Mouse (Mus musculus) gastrocnemius, postnatal 36 days (tissue): Measurements from ENCODE around the gene Nckap1l. TPM values are rescaled to one million over a fixed set of nuclear protein-coding genes. Genes with fewer than 3 reads are reported as not detected.
A peak's percentile ranks its signal among the peaks of the same experiment; 100 is the strongest.
"Not testable (repeated sequence)": the region's sequence is repeated elsewhere in the genome, so short reads cannot be mapped to it uniquely, and the experiment has no call there.

Experiments
- DNase-seq, 2 experiments: peaks; one replicate each; pipeline ENCODE4 v3.0.0; 2022
- intact Hi-C: fragments of 180-260 bp; cut with DNase I; formaldehyde crosslinking; loops from one replicate; pipeline ENCODE4 v1.15.1; 2025
- long read RNA-seq, 2 experiments: library from polyadenylated mRNA; stranded (forward); transcript quantifications; one replicate each; pipeline ENCODE4 v2.0.0; 2021
- total RNA-seq, 2 experiments: library from RNA; stranded (reverse); gene quantifications; 2 replicates each; pipeline ENCODE4 v1.2.3; 2021

The Nckap1l gene
- total RNA-seq: 1 to 10 TPM; 1.2 to 1.3 TPM
- long read RNA-seq, experiment 1: 0 reads
- long read RNA-seq, experiment 2: 0 reads

DNA sequence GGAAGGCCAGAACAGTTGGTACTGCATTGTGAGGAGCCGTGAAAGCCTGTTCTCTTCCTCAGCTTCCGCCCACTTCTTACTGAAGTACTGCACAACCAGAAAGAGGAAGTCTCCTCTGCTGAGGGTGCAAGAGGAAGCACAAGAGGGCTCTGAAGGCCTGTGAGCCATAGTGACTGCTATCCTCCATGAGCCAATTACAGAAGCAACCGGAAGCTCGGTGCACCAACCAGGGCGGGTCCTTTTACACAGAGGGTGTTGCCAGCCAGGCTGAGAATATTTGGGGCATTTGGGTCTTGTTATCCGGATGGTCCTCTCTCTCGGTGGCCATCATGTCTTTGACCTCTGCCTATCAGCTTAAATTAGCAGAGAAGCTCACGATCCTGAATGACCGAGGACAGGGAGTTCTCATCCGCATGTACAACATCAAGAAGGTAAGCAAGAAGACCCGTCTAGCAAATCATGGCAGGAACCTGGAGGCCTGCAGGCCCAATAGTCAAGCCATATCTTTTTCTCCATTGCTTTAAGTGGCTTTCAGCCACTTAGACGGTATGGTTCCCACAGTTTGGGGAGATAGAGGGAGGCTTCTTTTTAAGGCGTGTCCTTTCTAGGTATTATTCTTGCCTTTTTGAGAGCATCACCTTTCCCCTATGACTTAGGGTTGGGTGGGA is at the start of gene Nckap1l:
Nckap1l (plus strand) TSS at position 244 of the 668 bp plus-strand sequence.
- DNase-seq: peak; percentile 7 to 16
- intact Hi-C loops: no loop called here

DNA sequence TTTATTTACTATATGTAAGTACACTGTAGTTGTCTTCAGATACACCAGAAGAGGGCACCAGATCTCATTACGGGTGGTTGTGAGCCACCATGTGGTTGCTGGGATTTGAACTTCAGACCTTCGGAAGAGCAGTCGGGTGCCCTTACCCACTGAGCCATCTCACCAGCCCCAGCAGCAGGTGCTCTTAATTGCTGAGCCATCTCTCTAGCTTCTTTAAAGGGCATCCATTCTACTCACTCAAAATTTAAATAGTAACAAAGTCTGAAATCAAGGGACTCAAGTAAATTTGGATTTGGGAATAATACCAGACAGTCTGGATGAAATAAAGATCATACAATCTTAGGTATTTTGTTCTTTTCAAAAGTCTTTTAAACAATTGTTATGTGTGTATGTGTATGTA is 48.0 kb upstream of the Nckap1l start:
- DNase-seq, intact Hi-C loops: not testable (repeated sequence)

DNA sequence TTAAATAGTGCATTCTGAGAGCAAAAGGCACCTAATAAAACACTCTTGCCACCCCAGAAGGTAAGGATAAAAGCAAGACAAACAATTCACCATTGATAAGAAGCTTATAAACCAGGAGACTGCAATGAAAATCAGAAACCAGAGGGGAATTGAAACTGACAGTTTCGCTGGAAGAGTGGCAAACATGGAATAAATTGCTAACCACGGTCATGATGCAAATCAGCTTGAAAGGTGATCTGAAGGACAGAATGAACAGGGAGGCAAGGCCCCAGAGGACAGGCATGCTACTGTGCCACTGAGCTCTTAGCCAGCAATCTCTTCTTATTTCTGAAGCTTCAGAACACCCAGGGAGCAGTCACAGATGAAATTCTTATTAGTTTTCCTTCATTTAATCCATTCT is 26.6 kb upstream of the Nckap1l start:
- intact Hi-C loops: no loop called here
- DNase-seq: no peak

DNA sequence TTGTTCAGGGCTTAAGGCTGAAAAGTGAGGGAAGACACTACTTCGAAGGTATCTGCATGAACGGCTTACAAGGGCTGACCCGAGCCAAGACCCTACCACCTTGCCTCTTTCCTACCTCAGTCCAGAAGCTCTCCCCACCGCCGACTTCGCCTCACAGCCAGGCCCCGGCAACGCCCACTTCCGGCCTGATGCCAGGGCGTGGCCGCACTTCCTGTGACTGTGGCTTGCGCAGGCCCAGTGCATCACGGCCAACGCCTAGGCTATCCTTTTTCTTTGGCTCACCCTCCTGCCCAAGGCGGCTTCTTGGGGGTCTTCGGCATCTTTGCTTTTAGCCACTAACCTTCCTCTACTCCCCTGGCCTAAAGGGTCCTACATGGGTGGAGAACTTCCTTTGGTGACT is 23.4 kb upstream of the Nckap1l start, which contains the start of gene Gtsf1:
Gtsf1 (minus strand) TSS at position 230 of the 400 bp plus-strand sequence.
- DNase-seq: no peak
- intact Hi-C loops: no loop called here

DNA sequence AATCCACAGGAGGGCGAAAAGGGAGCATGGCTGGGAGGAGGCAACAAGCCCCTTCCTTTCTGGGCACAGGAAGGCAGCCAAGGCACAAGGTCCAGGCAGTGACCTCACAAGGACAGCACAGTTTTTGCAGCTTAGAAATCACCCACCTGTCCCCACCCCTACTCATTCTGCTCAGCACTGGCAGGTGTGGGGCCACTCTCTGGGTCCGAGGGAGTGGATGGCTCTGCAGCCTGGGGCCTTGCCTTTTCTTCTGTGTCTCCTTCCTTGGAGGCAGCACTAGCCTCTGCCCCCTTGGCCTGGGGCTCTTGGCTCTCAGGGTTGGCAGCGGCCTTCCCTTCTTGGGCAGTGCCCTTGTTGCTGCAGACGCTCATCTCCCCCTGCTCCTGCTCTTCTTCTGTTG is 7.6 kb upstream of the Nckap1l start:
- DNase-seq, intact Hi-C loops: not testable (repeated sequence)

DNA sequence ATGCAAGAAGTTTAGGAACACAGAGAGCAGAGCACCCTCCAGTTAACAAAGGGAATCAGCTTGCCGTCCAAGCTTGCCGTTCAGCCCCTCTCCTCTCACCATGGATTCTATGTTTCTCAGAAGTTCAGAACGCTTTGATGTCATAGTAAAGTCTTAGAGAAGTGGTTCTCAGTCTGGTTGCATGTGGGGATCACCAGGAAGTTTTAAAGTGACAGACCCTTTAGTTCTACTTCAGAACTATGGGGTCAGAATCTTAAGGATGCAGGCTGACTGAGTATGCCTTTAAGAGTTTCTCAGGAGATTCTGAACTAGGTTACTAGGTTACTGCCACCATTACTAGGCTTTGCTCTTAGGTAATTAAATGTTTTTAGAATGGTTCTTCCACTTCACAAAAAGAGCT is 5.2 kb upstream of the Nckap1l start, which contains the start of gene Gtsf2:
Gtsf2 (minus strand) TSS at position 101 of the 400 bp plus-strand sequence.
- no peak for DNase-seq
- intact Hi-C loops: no loop called here

DNA sequence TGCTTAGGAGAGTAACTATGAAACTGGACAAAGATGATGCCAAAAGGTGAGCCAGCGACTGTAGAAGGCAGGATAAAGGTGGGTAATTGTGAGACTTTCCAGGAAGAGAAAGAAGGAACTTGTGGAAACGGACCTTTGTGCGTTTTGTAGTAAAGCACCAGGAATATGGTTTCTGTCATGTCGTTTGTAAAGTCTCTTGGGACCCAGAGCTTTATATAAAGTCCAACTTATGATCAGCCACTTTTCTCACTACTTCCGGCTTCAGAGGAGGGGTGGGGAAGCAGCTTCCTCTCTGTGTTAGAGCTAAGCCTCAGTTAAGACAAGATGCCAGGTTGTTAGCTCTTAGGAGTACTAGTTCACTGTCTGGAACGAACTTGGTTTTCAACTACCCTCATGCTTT is 855 bp downstream of the Nckap1l start:
- no peak for DNase-seq
- intact Hi-C loops: no loop called here

DNA sequence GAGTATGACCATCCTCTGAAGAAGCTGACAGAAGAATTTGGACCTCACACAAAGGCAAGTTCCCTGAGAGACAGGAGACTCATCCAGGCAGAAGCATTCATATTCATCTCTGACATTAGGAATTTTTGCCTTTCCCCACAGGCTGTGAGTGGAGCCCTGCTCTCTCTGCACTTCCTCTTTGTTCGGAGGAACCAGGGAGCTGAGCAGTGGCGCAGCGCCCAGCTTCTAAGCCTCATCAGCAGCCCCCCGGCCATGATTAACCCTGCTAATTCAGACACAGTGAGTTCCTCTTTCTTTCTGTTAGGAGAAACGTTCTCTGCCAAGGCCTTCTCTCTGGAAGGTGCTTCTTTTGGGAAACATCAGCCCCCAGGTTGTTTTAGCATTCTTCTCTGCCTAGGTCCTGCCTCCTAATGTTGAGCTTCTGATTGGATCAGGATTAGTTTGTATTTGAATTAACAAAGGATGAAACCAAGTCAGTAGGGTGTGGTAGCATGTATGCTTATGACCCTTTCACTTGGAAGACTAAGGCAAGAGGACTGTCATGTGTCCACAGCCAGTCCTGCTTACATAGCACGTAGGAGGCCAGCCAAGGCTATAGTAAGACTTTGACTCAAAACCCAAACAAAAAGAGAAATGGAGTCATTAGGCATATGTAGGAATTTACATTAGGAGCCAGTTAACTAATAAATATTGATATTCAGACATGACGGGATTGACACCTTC is 9.1 kb downstream of the Nckap1l start:
- no peak for DNase-seq
- intact Hi-C loops: no loop called here

DNA sequence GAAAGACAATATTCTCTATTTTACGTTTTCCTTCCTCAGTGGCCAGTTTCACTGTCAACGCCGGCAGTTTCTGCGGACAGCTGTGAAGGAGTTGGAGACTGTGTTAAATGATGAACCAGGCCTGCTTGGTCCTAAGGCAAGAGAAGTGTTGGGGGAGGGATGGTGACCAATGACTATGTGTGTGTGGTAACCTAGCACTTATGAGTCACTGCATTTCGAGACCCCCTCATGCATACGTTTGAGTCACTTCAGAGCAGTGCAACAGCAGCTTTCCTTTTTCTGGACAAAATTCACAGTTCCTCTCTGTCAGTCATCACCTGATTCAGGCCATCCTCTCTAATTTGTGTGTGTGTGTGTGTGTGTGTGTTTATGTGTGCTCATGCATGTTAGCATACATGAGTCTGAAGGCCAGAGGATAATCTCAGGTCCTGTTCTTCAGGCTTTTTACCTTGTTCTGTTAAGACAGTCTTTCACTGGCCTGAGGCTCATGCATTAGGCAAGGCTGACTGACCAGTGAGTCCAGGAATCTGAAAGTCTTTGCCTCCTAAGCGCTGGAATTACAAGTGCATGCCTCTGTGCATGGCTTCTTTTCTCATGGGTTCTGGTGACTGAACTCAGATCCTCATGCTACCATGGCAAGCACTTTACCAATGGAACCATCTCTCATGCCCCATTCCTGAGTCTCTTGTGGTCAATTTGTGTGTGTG is 18.0 kb downstream of the Nckap1l start:
- intact Hi-C loops: no loop called here

DNA sequence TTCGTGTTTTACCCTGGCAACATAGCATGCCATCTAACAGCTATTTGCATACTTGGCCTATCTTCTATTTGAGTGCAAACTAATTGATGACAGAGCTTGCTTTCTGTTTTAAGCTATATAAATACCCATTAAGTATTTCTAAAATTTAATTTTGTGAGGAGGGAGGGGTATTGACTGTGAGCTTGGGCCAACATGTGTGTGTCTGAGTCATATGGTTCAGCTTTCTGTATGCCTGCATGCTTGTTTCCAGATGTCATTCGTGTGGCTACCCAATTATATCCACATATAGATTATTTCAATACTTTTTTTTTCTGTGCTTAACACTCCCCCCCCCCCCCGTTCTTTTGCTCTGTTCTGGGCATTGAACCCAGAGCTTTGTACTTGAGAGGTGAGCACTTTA is 18.7 kb downstream of the Nckap1l start:
- intact Hi-C loops: no loop called here
- no peak for DNase-seq

More for the DNA sequence above, 18.0 kb downstream of the Nckap1l start:
- no peak for DNase-seq

DNA sequence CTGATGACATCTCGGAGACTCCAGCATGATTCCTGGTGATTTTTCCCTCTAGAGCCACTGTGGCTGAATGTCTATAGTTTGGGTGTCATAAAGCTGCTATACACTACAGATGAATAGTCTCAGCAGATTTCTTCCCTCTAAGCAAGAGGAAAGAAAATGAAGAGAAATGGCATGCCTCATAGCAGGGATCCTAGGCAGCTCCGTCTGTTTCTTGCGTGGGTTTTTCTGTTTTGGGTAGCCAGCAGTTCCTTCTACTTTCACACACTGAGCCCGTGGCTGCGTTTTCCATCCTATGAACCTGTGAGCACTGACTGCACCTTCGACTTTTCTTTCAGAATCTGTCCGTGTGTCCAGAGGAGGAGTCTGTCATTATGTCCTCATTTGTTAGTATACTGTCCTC is 19.6 kb downstream of the Nckap1l start:
- DNase-seq: no peak
- intact Hi-C loops: no loop called here

DNA sequence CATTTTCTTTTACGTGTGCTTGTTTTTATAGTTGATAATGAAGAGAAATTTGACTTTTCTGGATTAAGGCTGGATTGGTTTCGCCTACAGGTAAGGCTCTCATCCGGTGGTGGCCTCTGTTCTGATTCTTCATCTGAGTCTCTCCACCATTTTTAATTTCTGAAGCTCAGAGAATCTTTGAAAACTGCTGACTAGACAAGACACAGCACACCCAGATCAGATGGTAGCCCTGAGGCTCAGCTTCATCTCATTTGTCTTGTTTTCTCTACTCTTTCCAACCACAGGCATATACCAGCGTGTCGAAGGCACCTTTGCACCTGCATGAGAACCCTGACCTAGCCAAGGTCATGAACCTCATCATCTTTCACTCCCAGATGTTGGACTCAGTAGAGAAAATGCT is 20.2 kb downstream of the Nckap1l start:
- no peak for DNase-seq
- intact Hi-C loops: no loop called here

DNA sequence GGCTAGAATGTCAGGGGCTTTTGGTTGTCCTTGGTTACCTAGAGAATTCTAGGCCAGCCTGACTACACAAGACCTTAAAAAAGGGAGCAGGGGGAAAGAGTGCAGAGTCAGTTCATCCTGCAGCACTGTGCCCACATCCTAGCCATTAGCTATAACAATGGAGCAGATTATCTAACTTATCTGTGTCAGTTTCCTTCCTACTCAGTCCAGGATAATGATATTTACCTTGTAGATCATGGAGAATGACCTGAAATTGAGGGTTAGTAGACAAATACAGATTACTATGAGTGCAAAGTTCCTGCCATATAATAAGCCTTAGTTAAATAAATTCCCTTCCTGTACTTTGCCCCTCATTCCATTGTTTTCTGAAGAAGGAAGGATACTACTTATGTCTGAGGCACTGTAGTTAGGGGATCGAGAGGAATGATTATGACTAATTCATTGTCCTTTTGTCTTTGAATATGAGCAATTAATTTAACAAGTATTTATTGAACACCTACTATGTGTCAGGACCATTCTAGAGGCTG is 25.5 kb downstream of the Nckap1l start:
- intact Hi-C loops: no loop called here
- DNase-seq: no peak

DNA sequence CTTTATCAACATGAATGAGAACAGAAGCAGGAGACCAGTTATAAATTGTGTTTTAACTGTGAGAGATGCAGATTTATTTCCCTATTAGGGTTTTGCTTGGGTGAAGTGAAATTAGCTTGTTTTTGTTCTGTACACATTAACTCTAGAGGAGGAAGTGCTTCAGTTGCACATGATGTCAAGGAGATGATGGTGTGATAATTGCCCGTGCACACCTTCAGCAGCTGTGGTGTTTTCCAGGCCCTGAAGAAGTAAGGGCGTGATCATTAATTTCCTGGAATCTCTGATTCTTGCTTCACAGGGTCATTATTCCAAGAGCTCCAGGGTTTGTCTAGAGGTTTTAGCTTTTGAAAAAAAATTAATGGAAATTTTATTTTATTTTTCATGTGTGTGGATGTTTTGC is 26.5 kb downstream of the Nckap1l start:
- intact Hi-C loops: no loop called here
- no peak for DNase-seq

DNA sequence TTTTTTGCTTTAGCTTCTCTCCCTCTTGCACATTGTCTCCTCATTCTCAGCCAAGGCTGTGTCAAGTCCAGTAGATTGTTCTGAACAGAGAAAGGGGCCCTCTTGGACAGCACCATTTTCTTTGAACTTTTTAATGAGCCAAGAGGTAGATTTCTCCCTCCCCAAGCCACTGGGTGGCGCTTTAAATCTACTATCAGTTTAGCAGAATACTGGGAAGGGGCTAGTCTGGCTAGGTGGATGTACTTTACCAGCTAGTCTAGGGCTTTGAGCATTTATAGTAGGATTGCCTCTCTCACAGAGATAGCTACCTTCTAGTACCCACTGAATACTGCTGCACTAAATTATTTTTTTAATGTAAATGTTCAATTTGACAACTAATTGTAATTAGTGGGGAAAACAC is 28.9 kb downstream of the Nckap1l start:
- intact Hi-C loops: no loop called here

DNA sequence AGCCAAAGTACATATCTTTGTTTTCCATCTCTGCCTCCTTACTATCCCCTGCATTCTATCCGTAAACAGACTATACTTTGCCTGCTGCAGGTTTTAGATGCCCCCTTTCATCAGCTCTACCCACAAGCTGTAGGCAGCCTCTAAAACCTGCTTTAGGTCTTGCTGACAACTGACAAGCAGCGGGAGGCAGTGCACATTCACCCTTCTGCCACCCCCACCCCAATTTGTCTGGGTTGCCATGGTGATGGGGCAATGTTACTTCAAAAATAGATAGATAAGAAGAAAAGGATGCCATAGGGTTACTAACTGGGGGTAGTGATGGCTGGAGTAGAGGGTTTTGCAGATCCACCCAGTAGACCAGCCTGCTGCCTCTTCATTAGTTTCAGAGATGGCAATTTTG is 30.9 kb downstream of the Nckap1l start:
- no peak for DNase-seq
- intact Hi-C loops: no loop called here

More for the DNA sequence above, 28.9 kb downstream of the Nckap1l start:
- DNase-seq: no peak

DNA sequence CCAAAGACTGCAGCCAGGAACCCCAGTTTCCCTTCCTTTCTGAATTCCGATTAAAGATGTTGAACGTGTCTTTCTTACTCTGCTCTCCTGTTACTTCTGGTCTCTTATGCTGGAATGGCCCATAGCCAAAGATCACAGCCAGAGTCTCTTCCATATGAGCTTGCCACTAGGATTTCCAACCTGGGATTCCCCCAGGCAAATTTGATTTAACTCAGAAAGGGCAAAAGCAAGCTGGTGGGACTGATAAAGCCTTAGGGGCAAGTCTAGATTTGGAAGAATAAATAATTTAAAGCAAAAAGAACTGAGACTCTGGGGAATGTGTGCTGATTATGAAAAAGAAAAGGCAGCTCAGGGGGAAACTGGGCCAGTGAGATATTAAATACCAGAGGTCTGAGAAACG is 31.5 kb downstream of the Nckap1l start:
- intact Hi-C loops: no loop called here

DNA sequence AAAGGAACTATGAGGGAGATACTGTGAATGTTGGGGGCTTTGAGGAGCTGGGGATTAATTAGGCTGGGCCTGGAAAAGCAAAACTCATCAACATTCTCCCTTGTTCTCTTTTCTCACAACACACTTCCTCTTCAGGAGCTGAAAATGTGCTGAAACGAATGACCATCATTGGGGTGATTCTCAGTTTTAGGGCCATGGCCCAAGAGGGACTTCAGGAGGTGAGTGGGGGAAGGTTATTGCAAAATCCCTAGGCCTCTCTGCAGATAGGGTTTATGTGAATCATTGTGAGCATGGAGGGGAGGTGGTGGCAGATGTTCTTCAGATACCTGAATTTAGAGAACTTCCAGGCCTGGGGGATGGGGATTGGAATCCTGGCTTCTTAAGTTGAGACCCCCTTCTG is 33.1 kb downstream of the Nckap1l start:
- intact Hi-C loops: no loop called here
- no peak for DNase-seq

More for the DNA sequence above, 31.5 kb downstream of the Nckap1l start:
- DNase-seq: no peak

DNA sequence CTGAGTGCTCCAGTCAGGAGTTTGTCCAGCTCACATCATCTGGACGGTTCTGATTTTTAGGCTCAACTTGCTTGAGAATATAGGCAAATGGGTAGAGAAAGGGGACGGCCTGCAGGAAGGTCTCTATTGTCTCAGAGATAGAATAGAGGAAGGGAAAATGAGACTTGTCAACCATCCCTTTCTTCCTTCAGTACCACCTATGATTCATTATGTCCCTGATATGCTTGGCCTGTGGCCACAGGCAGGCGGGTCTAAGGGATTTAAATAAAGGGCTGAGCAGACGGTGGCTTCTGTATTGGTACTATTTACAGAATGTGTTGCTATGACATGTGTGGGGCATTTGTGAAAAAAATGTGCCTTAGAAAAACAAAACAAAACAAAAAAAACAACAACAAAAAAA is 34.7 kb downstream of the Nckap1l start:
- intact Hi-C loops: no loop called here
- no peak for DNase-seq

DNA sequence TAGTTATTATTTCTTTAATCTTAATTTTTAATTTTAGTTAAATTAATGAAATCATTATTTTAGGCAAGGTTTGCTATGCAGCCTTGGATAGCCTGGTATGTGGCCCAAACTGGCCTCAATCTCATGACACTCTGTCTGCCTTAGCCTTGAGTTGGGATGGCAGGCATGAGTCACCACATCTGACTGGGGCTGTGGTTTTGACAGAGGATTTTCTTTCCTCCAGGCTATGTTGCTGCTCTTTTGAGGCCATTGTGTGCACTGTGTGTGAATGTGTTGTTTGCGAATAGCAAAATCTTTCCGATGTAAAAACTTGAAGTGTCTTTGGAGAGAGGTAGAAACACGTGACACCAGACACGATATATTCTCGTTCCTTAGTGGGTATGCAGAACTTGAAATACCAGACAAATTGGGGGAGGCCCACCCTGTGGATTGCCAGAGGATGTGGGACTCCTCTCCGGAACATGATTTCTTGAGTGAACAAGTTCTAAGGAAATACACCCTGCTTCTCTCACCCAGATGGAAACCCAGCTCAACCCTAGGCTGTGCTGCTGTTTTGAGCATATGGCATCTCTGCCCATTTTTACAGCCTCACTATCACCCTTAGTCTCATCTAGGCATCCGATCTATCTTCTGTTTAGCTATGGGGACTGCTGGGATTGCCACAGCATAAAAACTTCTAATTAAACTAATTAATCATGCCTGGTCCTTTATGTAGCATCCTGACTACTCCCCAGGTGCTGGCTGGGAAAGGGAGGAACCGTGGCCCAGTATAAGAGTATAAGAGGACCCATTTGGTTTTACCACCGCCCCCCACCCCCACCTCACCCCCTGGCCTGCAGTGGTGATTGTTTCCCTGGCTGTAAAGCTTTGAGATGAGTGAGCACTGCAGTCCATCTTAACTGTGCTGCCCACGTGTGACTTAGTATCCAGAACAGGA is 42.9 kb downstream of the Nckap1l start:
- intact Hi-C loops: no loop called here

More for the DNA sequence above, 42.9 kb downstream of the Nckap1l start:
- DNase-seq: no peak
